Mouse (Mus musculus): ENCODE data around the gene Eci2.
A peak's percentile ranks its signal among the peaks of the same experiment; 100 is the strongest.
"Not testable (repeated sequence)": the region's sequence is repeated elsewhere in the genome, so short reads cannot be mapped to it uniquely, and the experiment has no call there.

Gene Eci2

GRCm38 (mm10) chr13:34993595-34993982 is 33.3 kb downstream of the Eci2 start:
- peak; percentile 50 for ATAC-seq (ENCODE audit: insufficient number of reproducible peaks, low FRiP score, low TSS enrichment)

GRCm38 (mm10) chr13:34993085-34993484 is 33.8 kb downstream of the Eci2 start:
- no peak for ATAC-seq (ENCODE audit: insufficient number of reproducible peaks, low FRiP score, low TSS enrichment)

DNA sequence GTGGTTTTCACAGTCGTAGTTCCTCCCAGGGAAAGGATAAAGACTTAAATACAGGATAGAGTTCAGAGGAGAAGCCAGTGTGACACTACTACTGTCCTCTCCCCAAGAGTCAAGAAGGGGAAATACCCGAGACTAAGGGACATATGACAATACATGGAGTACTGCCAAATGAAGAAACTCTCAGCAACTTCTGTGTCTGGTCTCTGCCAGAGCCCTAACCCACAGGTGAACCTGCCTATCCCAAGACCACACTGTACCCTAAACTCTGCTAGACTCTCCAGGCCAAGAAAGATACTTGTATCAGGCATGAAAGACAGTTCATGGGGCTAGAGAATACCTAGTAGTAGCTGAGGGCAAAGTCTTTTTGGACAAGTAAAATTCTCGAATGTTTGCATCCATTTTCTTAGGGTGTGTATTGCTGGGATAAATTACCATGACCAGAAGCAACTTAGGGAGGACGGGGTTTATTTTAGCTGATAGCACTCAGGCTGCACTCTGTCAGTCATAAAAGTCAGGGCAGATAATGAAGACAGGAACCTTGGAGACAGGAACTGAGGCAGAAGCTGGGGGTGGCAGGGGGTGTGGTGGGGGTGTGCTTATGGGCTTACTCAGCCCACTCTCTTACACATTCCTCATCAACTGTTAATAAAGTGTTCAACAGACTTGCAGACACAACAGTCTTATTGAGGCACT is 35.2 kb downstream of the Eci2 start:
- no peak for ATAC-seq (ENCODE audit: insufficient number of reproducible peaks, low FRiP score, low TSS enrichment)

DNA sequence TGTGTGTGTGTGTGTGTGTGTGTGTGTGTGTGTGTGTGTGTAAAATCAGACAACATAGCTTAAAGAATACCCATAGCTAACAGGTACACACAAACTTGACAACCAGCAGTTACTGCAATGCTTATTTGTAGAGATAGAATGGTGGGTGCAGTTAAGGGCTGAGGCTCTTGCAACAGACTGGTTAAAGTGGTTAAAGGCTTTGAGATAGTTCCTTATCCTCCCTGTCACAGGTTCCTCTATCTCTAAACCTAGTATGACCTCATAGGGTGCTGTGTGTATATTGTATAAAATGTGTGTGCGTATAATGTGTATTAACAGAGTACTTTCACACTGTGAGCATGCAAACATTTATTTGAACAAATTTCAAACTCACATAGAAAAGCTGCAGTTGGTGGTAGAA is 43.4 kb downstream of the Eci2 start:
- not testable (repeated sequence) for ATAC-seq (ENCODE audit: insufficient number of reproducible peaks, low FRiP score, low TSS enrichment)

- not testable (repeated sequence) for ATAC-seq (ENCODE audit: insufficient number of reproducible peaks, low FRiP score, low TSS enrichment)
Observed at GRCm38 (mm10) chr13:34978635-34979034, 48.3 kb downstream of the Eci2 start.

GRCm38 (mm10) chr13:34977410-34977809 is 49.5 kb downstream of the Eci2 start:
- no peak for ATAC-seq (ENCODE audit: insufficient number of reproducible peaks, low FRiP score, low TSS enrichment)

- ATAC-seq (ENCODE audit: insufficient number of reproducible peaks, low FRiP score, low TSS enrichment): no peak
Observed at GRCm38 (mm10) chr13:34976116-34976515, 50.8 kb downstream of the Eci2 start.

- no peak for ATAC-seq (ENCODE audit: insufficient number of reproducible peaks, low FRiP score, low TSS enrichment)
Observed at GRCm38 (mm10) chr13:34973770-34974169, 53.1 kb downstream of the Eci2 start.

DNA sequence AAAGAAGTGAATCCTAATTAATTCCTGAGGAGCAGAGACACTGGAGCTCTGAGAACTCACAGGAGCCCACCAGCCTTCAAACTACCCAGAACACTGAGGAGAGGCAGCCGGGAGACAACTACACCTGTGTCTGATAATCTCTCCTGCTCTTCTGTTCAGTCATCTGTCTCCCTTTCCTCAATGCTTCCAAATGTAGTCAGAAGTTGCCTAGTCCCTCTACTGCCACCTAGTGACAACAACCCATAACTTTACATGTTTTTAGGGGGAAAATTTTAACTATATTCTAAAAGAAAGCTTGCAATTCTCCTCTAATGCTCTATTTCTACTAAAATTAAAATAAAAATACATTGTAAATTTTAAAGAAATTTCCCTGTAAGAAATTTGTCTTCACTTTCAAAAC is 53.7 kb downstream of the Eci2 start:
- ATAC-seq (ENCODE audit: insufficient number of reproducible peaks, low FRiP score, low TSS enrichment): no peak

- ATAC-seq (ENCODE audit: insufficient number of reproducible peaks, low FRiP score, low TSS enrichment): not testable (repeated sequence)
Observed at GRCm38 (mm10) chr13:34972456-34972855, 54.4 kb downstream of the Eci2 start.

DNA sequence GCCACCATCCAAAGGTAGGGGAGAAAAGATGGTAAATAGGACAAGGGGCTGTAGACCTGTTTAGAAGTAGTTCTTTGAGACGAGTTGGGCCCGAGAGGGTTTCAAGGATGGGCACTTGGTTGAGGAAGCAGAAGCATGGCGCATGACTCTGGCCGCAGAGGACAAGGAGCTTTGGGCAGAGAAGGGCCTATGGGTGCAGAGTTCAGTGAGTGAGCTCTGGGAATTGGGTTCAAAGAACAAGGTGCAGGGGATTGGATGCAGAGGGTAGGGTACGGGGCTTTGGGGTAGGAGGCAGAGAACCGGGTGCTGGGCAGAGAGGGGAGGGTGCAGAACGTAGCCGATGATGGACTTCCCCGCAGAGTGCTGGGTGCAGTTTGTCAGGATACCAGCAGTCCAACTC is 61.2 kb downstream of the Eci2 start:
- ATAC-seq (ENCODE audit: insufficient number of reproducible peaks, low FRiP score, low TSS enrichment): not testable (repeated sequence)

DNA sequence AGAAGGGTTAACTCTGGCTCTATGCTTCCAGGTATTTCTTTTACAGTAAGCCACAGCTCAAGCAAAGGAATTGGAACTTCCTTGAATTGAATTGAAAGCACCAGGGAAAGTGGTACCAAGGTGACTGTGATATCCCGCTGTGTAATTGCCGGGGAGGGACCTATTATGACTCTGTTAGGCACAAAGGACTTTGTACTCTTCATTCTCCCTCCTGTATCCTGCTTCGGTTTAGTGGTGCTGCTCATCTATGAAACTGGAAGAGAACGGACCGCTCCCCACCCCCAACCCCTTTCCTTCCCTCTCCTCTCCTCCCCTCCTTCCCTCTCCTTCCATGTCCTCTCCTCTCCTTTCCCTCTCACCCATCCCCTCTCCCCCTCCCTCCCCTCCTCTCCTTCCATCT is 62.0 kb downstream of the Eci2 start:
- ATAC-seq (ENCODE audit: insufficient number of reproducible peaks, low FRiP score, low TSS enrichment): no peak

DNA sequence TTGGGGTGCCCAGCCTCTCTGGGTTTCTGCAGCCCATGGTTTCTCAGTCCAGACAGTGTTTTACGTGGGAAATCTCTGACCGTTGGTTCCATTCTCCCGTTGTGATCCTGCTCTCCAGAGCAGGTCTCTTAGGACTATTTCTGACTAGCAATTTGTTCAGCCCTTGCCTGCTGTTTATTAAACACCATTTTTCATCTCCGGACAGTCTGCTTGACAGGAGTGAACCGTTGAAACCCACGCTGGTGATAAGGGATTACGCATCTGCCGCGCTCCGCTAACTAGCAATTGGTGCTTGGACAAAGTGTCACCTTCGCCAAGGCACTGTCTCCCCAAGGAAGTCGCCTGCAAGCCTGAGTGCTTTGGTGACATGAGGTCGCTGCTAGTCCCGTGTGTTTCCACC is 62.5 kb downstream of the Eci2 start:
- ATAC-seq (ENCODE audit: insufficient number of reproducible peaks, low FRiP score, low TSS enrichment): no peak

DNA sequence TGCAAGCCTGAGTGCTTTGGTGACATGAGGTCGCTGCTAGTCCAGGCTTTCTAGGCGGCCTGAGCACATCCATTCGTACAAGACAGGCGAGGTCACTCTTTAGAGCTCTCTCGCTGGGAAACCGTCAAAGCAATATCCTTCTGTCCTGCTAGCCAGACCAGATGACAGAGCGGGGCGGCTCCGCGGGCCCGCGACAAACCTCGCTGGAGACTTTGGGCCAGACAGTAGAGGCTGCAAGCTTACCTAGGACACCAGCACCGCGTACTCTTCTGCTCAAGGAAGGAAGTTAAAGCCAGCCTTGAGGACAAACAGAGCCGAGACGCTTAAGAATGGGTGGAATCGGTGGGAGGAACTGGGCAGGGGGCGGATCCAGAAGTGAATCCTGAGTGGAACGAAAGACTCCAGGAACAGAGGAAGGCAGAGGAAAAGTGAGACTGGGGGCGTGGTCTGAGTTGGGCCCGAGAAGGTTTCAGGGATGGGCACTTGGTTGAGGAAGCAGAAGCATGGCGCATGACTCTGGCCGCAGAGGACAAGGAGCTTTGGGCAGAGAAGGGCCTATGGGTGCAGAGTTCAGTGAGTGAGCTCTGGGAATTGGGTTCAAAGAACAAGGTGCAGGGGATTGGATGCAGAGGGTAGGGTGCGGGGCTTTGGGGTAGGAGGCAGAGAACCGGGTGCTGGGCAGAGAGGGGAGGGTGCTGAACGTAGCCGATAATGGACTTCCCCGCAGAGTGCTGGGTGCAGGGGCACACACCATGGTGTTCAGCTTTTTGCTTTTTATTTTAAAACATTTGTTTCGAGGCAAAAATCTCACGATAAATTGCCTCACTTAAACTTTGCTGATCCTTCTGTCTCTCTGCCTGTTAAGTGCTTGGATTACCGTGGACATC is 63.1 kb downstream of the Eci2 start, which contains the start of gene Eci3:
TSS of gene Eci3 (minus strand) at position 300 of the 887 bp plus-strand sequence.
- peak; percentile 31; the same call in 1 of the 2 replicates for ATAC-seq (ENCODE audit: insufficient number of reproducible peaks, low FRiP score, low TSS enrichment)

DNA sequence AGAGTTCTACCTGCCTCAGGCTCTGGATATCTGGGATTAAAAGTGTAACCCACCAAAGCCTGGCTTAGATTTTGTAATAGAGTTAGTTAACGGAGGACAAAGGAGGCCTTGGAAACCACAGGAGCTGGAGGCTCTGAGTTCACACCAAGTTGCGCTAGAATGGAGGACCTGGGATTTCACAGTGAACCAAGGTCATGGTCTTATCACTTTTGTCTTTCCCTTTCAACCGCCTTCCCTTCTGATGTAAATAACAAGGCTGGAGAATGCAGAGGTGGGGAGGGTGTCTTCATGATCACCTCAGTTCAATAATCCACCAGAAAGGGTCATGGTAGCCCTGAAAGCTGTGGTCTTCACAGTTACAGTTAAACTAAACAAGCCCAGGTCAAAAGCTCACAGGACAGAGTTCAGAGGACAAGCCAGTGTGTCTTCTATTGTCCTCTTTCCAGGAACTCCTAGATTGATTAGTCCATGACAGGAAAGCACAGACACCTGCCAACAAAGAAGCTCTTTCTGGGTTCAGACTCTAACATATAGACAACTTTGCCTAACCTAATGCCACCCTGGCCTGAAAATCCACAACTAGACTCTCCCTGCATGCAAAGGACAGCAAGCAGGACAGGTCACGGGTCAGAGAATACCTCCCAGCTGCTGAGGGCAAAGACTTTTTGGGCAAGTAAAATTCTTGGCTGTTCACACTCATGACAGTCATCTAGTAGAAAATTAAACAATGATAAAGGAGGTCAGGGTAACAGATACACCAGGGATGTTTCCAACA is 65.7 kb downstream of the Eci2 start:
- no peak for ATAC-seq (ENCODE audit: insufficient number of reproducible peaks, low FRiP score, low TSS enrichment)

- not testable (repeated sequence) for ATAC-seq (ENCODE audit: insufficient number of reproducible peaks, low FRiP score, low TSS enrichment)
Observed at GRCm38 (mm10) chr13:34958158-34958557, 68.7 kb downstream of the Eci2 start.

DNA sequence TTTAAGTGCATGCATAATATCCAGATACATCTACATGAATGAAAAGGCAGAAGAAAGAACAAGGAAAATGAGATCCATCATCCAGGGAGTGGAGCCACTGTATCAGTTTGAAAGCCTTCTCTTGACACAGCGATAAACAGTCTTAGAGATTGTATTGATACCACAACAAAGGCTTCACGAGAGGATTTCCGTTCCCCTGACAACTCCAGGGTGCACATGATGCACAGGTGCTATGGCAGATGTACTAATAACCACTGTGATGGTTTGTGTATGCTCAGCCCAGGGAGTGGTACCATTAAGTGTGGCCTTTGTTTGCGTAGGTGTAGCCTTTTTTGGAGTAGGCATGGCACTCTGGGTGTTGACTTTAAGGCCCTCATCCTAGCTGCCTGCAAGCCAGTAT is 70.0 kb downstream of the Eci2 start:
- no peak for ATAC-seq (ENCODE audit: insufficient number of reproducible peaks, low FRiP score, low TSS enrichment)

DNA sequence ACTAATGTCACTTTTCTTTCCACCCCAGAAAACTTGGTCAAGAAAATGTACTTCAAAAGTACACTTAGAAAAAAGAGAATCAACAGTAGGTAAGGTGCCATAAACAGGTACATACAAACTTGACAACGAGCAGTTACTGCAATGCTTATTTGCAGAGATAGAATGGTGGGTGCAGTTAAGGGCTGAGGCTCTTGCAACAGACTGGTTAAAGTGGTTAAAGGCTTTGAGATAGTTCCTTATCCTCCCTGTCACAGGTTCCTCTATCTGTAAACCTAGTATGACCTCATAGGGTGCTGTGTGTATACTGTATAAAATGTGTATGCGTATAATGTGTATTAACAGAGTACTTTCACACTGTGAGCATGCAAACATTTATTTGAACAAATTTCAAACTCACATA is 75.5 kb downstream of the Eci2 start:
- ATAC-seq (ENCODE audit: insufficient number of reproducible peaks, low FRiP score, low TSS enrichment): not testable (repeated sequence)

GRCm38 (mm10) chr13:34942370-34942769 is 84.5 kb downstream of the Eci2 start:
- ATAC-seq (ENCODE audit: insufficient number of reproducible peaks, low FRiP score, low TSS enrichment): no peak

GRCm38 (mm10) chr13:34934931-34935644 is 91.8 kb downstream of the Eci2 start:
- no peak for ATAC-seq (ENCODE audit: insufficient number of reproducible peaks, low FRiP score, low TSS enrichment)
